23 mouse cellular contexts compared by ENCODE assay signal in genomic region chr8:12799832-12800231, GRCm38 (mm10). TPM values are rescaled to one million over a fixed set of nuclear protein-coding genes. Genes with fewer than 3 reads are reported as not detected.
A peak's percentile ranks its signal among the peaks of the same experiment; 100 is the strongest.
DNase-seq lines count a peak whose midpoint lies in the region; ATAC-seq and TF ChIP-seq lines count a peak whose summit lies in the region.
"Had no signal": no experiment of that assay in that cellular context is flagged by ENCODE, and none has a peak within 500 bp of the region (broad histone marks: within the 10 kb centered on the region; RNA-seq: fewer than 3 reads in every experiment).

No protein-coding gene starts in this region.

- H3K4me3 ChIP-seq in heart, adult 2 months = no peak overlapping the region
- no peak overlapping the region for H3K4me3 ChIP-seq in heart, embryonic 16.5 days (ENCODE audit: low read length)
- no peak overlapping the region for H3K4me3 ChIP-seq in kidney, postnatal 0 days (replicated peaks; ENCODE audit: low read depth, low read length)
- H3K4me3 ChIP-seq: erythroblast, embryonic 14.5 days; forebrain, embryonic 12.5 days; limb, embryonic 10.5 days; limb, embryonic 15.5 days; liver, embryonic 13.5 days; megakaryocyte, embryonic 14.5 days had no signal

- H3K27me3 ChIP-seq in heart, adult 2 months (ENCODE audit: control insufficient read depth, insufficient read depth, low read length) = no peaks in the 10 kb centered on the region
- no peaks in the 10 kb centered on the region for H3K27me3 ChIP-seq in heart, embryonic 16.5 days (ENCODE audit: control insufficient read depth, insufficient read depth, low read length)
- H3K27me3 ChIP-seq in kidney, postnatal 0 days (ENCODE audit: insufficient read depth, low read length) = no peaks in the 10 kb centered on the region
- H3K27me3 ChIP-seq: forebrain, embryonic 12.5 days; limb, embryonic 15.5 days had no signal

- no peaks in the 10 kb centered on the region; the same call in 1 of the 2 replicates for H3K79me2 ChIP-seq in heart, adult 2 months (replicated peaks; ENCODE audit: control insufficient read depth, insufficient read depth, low read length)

- H3K27ac ChIP-seq in heart, adult 2 months = peak overlapping the region; percentile 68
- peak overlapping the region; percentile 58 for H3K27ac ChIP-seq in heart, embryonic 16.5 days (ENCODE audit: low read length)
- H3K27ac ChIP-seq in kidney, postnatal 0 days = 0 out of 2 replicates have a peak overlapping the region, but pooled peaks have one; percentile 34
- H3K27ac ChIP-seq: forebrain, embryonic 12.5 days; limb, embryonic 15.5 days; liver, embryonic 13.5 days had no signal

- no peak for TF ChIP-seq POLR2A in heart, adult 2 months (IDR thresholded peaks at IDR 0.05; ENCODE audit: insufficient read depth, low read depth, low read length)

- H3K4me2 ChIP-seq in heart, embryonic 16.5 days (ENCODE audit: low read depth, low read length) = no peak overlapping the region
- no peak overlapping the region for H3K4me2 ChIP-seq in kidney, postnatal 0 days (ENCODE audit: low read length)
- H3K4me2 ChIP-seq: forebrain, embryonic 12.5 days; limb, embryonic 15.5 days; liver, embryonic 13.5 days had no signal

- no peak overlapping the region for H3K9ac ChIP-seq in heart, adult 2 months (ENCODE audit: low read depth, low read length)
- no peak overlapping the region for H3K9ac ChIP-seq in heart, embryonic 16.5 days (ENCODE audit: low read length)
- H3K9ac ChIP-seq in kidney, postnatal 0 days (ENCODE audit: low read depth, low read length) = no peak overlapping the region
- H3K9ac ChIP-seq: forebrain, embryonic 12.5 days; limb, embryonic 15.5 days; liver, embryonic 13.5 days had no signal

- 44% methylated on average over 6 of the region's 6 CpGs for WGBS in heart, adult 2 months
- WGBS in heart, embryonic 16.5 days = 36% methylated on average over 6 of the region's 6 CpGs
- WGBS in kidney, postnatal 0 days = 54% methylated on average over 6 of the region's 6 CpGs

- no peak; the same call in 1 of the 2 replicates for ATAC-seq in heart, embryonic 16.5 days (replicated peaks; ENCODE audit: extremely low read depth, insufficient read depth, low FRiP score)
- no peak for ATAC-seq in kidney, postnatal 0 days (replicated peaks; ENCODE audit: low FRiP score, low read depth)
- ATAC-seq: hindbrain, embryonic 16.5 days; lung, postnatal 0 days; midbrain, embryonic 16.5 days had no signal

- H3K36me3 ChIP-seq in heart, adult 2 months (ENCODE audit: control insufficient read depth, insufficient read depth, low read length) = no peaks in the 10 kb centered on the region
- H3K36me3 ChIP-seq in heart, embryonic 16.5 days (ENCODE audit: control insufficient read depth, insufficient read depth) = no peaks in the 10 kb centered on the region
- no peaks in the 10 kb centered on the region for H3K36me3 ChIP-seq in kidney, postnatal 0 days (ENCODE audit: insufficient read depth, low read length)
- H3K36me3 ChIP-seq: forebrain, embryonic 12.5 days; limb, embryonic 10.5 days; limb, embryonic 15.5 days; liver, embryonic 13.5 days had no signal

- no peak for TF ChIP-seq EP300 in heart, adult 2 months (IDR thresholded peaks at IDR 0.05; ENCODE audit: insufficient read depth, low read depth, low read length)

- DNase-seq in heart, adult 2 months = no peak
- no peak for DNase-seq in heart, postnatal 4 days
- DNase-seq in heart, adult 11 months = no peak
- DNase-seq in kidney, postnatal 0 days (ENCODE audit: low spot score) = no peak
- no peak for DNase-seq in kidney, adult 11 months
- DNase-seq: adrenal gland, postnatal 25 days; B cell, adult 2 months; cerebellum, adult 11-12 months; cerebellum, adult 9-11 months; layer of hippocampus, adult 9-11 months; liver, embryonic 13.5 days; right cerebral cortex, adult 18-20 months; thymus, adult 18-20 months; thymus, postnatal 25 days had no signal

- no peak for TF ChIP-seq CTCF in heart, adult 2 months (IDR thresholded peaks at IDR 0.05)
- TF ChIP-seq CTCF in kidney, postnatal 0 days (IDR thresholded peaks at IDR 0.05; ENCODE audit: low read depth) = no peak

- no peaks in the 10 kb centered on the region for H3K9me3 ChIP-seq in heart, embryonic 16.5 days (replicated peaks; ENCODE audit: control insufficient read depth, low read length)
- H3K9me3 ChIP-seq in kidney, postnatal 0 days (replicated peaks; ENCODE audit: low read length) = no peaks in the 10 kb centered on the region
- H3K9me3 ChIP-seq: forebrain, embryonic 12.5 days; limb, embryonic 10.5 days; limb, embryonic 15.5 days; liver, embryonic 13.5 days; megakaryocyte, embryonic 14.5 days had no signal

- peaks cover 27% of the 10 kb centered on the region for H3K4me1 ChIP-seq in heart, adult 2 months (ENCODE audit: control insufficient read depth, insufficient read depth, low read length)
- H3K4me1 ChIP-seq in heart, embryonic 16.5 days (ENCODE audit: control insufficient read depth, insufficient read depth, low read length) = peaks cover 36% of the 10 kb centered on the region
- H3K4me1 ChIP-seq in kidney, postnatal 0 days (replicated peaks; ENCODE audit: insufficient read depth, low read length) = peaks cover 25% of the 10 kb centered on the region

- intact Hi-C loops in heart, adult 2 months (cut with DNase I) = no loop called here

RNA-seq across cellular contexts. Expression of gene Atp11a, which starts 43.0 kb away (rescaled TPM):
- total RNA-seq in heart, adult 2 months (2021) = 10 to 100 TPM; 79.5 to 80.1 TPM
- 56.0 and 88.5 TPM in 2 replicates for polyA plus RNA-seq in heart, adult 2 months (2012; rRNA removed)
- total RNA-seq in heart, postnatal 4 days (2021) = 10 to 100 TPM; 85.5 to 97.3 TPM
- 10.8 and 13.2 TPM in 2 replicates for polyA plus RNA-seq in heart, embryonic 16.5 days (2015; fragmentation: Nextera tagmentation; extraction: Ambion mirVana)
- polyA plus RNA-seq in kidney, postnatal 0 days (2015; fragmentation: Nextera tagmentation; extraction: Ambion mirVana) = 24.0 and 24.5 TPM in 2 replicates
